Mouse (Mus musculus): ENCODE data around the gene Pelp1.

GRCm38 (mm10) chr11:70444667-70445066 is 34.8 kb upstream of the Pelp1 start:
- TF ChIP-seq POLR2A (IDR thresholded peaks at IDR 0.05; ENCODE audit: insufficient read length, low read depth) (no peak), REST (IDR thresholded peaks at IDR 0.05; ENCODE audit: insufficient read depth, insufficient read length) (no peak), SRF (IDR thresholded peaks at IDR 0.05; ENCODE audit: control insufficient read depth, insufficient read length, low read depth) (no peak), MYOD1 (IDR thresholded peaks at IDR 0.05; ENCODE audit: control insufficient read depth in 1 of 3, insufficient read length in 2 of 3, low read depth in 2 of 3) (no peak), MYOG (IDR thresholded peaks at IDR 0.05; ENCODE audit: control insufficient read depth in 1 of 3, insufficient read depth in 1 of 3, insufficient read length in 2 of 3, low read depth in 2 of 3) (no peak), USF1 (IDR thresholded peaks at IDR 0.05; ENCODE audit: low read depth) (no peak), CEBPB (IDR thresholded peaks at IDR 0.05; ENCODE audit: insufficient read depth, poor library complexity, severe bottlenecking) (no peak), MAX (IDR thresholded peaks at IDR 0.05; ENCODE audit: low read depth) (no peak), POLR2AphosphoS2 (IDR thresholded peaks at IDR 0.05; ENCODE audit: insufficient read length, low read depth) (no peak), E2F4 (IDR thresholded peaks at IDR 0.05; ENCODE audit: insufficient read depth) (no peak), TCF3 (IDR thresholded peaks at IDR 0.05; ENCODE audit: insufficient read length, low read depth) (no peak), TCF12 (IDR thresholded peaks at IDR 0.05; ENCODE audit: insufficient read depth, poor library complexity, severe bottlenecking) (no peak)

Measured in myocyte (in vitro differentiated cells).